Mouse (Mus musculus): Measurements from ENCODE around the gene Naa20.

Gene Naa20

DNA sequence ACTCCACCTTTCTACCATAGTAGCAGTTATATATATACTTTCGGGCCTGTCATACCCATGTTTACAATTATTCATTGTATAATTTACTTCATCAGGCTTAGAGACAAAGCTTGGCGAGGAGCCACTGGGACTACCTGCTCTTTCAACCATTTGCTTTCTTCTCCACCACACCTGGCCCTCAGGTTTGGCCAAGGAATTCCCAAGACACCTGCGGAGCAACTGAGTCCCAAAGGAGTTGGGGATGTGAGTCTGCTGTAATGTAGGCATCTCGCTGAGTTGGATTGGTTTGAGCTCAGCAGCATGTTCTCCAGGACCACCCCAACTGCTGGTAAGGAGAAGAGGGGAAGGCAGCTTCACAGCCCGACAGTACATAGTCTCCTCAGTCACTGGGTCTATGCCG lies at the start of gene Naa20:
Gene Naa20 (plus strand): TSS at position 239 of the 400 bp plus-strand sequence.
- DNase-seq, result no peak

DNA sequence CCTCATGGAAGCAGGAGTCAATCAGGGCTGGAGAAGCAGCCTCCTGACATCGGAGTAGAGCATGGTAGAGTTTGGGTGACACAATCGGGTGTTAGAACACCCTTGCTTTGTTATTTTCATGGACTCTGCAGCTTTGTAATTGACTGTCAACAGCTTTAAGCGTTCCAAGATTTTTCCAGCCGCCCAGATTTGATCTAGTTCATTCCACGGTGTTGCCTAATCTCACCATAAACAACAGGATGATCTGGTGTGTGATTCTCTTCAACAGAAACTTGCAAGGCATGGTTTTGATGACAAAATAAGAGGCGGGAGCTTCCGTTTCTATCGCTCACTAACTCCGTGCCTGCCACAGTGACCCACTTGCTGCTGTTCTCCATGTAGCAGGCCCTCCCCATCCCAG lies 46.1 kb upstream of the Naa20 start:
- no peak for DNase-seq

DNA sequence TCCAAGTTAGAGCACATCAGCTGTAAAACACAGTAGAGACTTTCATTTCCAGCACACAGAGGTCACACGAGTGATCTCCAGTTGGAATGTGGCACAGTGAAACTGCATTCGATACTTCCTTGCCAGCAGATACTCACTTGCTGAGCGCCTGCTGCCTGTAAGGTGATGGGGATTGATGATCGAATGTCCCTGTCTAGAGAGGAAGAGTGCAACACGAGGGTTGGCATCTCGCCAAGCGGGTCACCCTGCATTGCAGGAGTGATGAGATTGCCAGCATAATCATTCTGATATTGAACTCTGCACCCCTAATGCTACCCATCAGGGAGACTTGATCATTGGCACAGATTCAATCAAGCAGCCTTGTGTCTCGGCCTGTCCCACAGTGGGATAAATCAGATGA lies 44.0 kb upstream of the Naa20 start:
- DNase-seq, result no peak

DNA sequence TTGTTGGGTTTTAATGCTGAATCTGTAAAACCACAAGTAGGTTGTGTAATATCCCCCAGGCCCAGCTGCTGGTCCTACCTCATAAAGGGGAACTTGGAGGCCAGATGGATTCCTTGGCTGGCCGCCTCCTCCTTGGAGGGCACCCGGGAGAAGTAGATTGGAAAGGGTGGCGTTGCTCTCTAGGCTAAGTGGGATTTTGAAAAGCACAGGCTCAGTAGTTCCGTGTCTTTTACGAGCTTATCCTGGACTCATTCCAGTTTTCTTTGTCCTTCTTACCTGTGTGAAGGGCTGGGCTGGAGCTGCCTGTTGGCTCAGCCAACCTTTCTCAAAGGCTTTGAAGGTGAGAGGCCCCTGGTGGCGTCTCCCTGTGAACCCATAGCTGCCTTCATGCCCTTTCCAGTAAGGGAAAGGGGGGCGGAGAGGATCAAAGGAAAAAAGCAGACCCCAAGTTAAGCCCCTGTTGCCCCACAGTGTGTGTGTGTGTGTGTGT lies 42.4 kb upstream of the Naa20 start:
- DNase-seq, result peak; percentile 48

DNA sequence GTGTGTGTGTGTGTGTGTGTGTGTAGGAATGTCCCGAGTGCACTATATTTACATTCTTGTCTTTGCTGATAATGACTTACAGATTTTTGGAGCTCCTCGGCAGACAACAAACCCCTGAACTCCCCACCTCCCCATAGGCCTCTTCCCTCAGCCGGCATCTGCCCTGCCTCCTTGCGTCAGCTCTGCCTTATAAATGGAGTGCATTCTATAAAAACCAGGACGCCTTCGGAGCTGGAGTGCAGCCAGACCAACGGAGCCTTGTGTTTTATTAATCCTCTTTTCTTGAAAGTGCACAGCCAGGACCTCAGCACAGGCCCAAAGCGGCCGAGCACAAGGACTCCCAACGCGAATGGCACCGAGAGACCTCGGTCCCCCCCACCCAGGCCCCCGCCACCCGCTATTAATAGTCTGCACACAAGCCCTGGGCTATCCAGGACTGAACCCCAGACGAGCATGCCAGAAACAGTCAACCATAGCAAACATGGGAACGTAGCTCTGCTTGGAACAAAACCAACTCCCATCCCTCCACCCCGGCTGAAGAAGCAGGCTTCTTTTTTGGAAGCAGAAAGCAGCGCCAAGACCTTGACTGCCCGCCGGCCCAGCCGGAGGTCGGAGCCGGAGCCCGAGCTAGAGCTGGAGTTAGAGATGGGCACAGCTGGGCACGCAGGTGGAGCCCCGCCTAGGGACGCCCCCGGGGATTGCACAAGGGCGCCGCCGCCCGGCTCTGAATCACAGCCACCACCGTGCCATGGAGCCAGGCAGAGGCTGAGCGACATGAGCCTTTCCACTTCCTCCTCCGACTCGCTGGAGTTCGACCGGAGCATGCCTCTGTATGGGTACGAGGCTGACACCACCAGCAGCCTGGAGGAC lies 41.7 kb upstream of the Naa20 start:
- DNase-seq, result peak; percentile 89

DNA sequence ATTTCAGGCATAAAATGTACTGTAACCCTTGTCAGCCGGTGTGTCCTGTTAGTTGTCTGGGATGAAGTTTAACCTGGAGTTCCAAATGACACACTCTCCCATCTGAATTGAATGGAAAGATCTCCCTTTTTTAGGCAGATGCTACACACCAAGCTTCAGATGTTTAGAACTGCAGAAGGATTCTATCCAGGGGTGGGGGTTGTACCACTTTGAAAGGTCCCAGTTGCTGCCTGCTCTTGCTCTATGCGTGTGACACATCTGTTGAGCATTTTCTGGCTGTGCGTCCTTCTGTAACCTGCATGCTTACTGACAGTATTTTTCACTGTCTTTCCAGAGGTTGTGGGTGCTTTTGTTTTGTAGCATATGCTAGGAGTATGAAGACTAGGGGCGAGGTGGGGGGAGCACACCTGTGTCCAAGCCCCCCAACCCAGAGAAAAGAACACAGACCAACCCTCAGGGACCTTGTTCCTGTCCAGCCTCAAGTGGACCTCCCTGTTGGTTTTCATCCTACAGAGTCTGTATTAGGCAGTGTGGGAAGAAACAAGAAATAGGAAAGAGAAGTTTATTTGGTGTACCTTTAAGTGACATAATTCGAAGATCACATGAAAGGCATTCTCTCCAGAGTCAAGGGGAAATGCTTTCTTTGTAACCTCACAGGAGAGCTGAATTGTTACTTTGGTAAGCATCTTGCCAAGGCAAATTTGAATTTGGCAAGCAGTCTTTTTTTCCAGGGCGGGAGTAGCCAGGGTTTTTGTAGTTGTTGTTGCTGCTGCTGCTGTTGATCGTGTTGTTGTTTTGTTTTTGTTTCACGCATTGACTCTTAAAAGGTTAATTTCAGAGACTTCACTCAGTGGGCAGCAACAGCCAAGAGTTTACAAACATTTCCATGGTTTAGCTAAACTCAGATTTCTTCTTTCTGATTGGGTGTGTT lies 40.4 kb upstream of the Naa20 start:
- DNase-seq, result no peak

DNA sequence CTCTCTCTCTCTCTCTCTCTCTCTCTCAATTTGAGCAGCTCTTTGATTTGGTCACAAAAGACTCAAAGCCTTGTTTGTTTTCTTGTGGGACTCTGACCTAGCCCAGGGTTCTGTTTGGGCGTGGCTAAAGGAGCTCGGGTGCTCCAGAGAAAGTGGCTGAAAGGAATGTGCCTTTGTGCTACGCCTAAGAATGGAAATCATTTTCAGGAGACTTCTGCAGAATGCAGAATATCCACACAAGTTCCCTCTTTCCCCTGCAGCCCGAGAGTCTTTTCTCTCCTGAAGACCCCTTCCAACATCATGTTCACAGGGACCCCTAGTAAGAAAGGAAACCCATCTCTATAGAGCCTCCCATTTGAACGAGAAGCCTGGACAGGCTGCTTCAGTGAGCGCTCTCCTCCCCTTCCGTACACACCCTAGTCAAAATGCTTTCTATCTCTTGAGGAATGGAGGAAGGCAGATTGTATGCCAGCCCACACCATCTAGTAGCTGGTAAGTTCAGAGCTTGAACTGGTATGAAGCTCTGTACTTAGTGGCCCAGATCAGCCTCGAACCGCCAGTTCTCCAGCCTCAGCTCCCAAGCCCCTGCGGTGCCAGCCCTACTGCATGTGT lies 39.6 kb upstream of the Naa20 start:
- DNase-seq, result no peak

DNA sequence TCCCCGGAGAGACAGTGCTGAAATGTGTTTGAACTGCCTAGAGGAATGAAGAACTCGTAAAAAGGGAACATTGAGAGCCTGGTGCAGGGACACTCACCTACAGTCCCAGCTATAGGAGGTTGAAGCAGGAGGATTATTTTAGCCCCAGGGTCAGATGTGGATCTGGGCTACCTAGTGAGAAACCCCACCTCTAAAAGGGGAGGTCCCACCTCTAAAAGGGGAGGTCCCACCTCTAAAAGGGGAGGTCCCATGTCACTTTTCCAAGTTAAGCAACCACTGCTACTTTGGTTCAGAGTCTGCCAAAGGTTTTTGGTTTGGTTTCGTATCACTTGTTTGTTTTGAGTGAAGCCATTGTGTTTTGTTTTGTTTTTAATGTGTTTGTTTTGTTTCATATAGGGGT lies 36.6 kb upstream of the Naa20 start:
- DNase-seq, result no peak

DNA sequence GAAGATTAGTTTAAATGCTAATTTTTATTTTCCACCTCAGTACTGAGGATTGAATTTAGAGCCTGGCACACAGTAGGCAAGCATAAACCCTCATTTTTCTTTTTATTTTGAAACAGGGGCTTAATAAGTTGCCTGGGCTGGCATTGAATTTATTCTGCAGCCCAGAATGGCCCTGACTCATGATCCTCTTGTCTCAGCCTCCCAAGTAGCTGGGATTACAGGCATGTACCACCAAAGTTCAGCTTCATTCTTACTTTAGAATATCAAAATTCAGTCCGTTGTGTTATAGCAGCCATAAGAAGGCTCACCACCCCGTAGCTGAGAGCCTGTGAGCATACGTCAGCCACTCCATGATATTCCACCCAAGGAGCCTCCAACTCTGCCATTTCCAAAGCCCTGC lies 35.7 kb upstream of the Naa20 start:
- DNase-seq, result no peak

DNA sequence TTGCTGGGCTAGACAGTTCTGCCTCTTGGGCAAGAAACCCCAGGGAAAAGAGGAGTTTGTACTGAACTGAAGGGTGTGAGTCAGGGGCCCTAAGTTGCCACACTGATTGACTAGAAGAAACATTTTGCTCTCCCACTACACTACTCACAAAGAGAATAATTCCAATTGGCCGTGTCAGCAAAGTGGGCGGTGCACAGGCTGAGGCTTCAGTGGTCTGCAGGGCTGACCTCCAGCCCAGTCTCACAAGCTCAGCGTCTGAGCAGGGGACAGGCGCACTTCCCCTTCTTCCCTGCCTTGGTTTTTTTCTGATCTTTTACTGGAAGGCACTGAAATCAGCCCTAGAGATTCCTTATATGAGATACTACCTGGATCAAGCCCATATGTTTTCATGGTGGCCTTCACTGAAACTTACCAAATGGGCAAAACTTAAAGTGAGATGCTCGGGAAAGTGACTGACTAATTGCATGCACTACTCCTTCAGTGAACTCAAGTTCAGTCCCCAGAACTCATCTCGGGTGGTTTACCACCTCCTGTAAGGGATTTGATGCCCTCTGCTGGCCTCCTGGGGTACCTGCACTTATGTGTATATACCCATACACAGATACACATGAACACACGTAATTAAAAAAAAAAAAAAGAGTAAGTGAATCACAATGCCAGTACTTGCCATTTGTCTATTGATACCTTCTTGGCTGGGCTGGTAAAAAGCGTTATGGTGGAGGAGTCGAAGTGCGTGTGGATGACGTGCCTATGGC lies 35.0 kb upstream of the Naa20 start:
- DNase-seq, result no peak

DNA sequence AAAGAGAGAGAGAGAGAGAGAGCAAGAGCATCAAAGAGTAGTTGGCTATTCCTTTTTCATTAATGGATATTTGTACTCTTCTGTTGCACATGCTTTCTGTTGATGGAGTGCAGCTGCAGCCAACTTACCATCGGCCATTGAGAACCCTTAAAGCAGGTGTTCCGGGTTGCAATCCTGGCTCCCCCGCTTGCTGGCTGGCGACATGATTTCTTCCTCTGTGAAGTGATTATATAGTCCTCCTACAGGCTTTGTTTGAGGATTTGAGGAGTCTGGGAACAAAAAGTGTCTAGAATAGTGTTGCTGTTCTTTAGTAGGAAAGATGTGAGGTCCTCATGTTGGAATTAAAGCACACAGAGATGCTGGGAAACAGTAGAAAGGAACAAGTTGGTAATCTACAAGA lies 30.6 kb upstream of the Naa20 start:
- no peak for DNase-seq

DNA sequence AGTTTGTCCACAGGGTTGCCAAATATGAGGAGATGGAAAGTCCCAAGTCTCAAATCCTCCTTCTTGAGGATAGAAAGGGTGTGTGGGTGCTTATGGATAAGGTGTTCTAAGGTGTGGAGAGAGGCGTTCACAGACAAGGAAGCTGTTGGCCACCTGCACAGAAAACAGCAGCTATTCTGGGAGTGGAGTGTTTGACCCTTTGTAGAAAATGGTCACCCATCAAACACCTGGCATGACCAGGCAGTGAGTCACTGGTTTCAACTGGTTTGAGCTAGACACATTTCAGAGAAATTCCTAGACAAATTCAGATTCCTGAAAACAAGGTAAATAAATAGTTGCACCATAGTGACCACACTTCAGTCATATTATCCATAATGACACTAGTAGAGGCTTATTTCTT lies 29.8 kb upstream of the Naa20 start:
- no peak for DNase-seq

DNA sequence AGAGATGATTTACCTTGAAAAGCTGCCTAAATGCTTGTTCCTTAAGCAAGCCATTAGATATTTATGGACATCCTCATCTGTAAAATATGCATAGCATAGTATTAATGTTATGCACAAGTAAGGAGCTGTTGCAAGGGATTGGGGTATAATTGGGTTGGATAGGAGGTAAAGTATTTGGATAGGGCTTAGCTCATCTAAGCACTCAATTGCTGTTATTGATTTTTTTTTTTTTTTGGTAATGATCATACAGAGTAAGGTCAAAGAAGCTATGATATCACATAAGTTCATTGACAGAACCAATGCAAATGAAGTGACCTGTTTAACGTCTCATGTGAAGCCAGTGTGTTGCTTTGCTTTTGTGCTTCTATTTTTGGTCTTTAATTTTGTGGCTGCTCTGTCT lies 27.9 kb upstream of the Naa20 start:
- DNase-seq, result no peak

DNA sequence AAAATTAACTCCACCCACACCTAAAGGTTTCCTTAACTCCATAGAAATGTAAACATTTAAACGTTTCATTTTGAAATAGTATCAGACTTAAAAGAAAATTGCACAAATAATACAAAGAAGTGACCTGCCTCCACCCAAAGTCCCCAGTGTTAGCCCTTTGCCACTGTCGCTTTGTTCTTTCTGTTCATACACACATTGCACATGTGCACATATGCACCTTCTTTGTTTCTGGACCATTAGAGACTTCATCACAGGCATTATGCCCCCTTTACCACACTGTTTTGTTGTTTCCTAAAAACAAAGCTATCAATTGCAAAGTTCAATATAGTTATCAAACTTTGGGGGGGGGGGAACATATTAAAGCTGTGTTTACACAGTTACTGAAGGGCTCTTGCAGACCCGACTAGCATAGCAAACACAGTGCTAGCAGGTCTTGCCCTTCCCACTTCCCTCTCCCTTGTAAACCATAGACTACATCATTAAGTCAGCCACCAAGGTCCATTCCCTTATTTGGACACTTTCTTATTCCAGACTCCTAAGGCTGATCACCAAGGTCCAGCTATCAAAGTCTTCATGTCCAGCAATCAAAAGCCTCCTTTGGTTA lies 26.9 kb upstream of the Naa20 start:
- no peak for DNase-seq

DNA sequence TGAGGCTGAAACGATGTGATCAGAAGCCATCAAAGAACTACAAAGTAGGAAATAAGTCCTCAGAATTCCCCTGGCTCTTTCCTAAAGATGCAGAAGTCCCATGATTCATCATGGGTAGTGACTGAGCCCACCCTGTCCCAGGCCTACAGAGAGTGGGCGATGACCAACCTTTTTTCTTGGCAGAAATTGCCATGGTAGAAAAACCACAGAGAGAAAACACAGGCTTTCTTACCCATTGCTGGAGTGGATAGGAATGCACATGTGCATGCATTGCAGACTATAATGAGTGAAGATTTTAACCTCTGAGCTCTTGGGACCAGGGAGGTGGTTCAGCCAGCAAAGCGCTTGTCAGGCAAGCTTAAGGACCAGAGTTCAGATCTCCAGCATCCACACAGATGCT lies 24.7 kb upstream of the Naa20 start:
- DNase-seq, result no peak

DNA sequence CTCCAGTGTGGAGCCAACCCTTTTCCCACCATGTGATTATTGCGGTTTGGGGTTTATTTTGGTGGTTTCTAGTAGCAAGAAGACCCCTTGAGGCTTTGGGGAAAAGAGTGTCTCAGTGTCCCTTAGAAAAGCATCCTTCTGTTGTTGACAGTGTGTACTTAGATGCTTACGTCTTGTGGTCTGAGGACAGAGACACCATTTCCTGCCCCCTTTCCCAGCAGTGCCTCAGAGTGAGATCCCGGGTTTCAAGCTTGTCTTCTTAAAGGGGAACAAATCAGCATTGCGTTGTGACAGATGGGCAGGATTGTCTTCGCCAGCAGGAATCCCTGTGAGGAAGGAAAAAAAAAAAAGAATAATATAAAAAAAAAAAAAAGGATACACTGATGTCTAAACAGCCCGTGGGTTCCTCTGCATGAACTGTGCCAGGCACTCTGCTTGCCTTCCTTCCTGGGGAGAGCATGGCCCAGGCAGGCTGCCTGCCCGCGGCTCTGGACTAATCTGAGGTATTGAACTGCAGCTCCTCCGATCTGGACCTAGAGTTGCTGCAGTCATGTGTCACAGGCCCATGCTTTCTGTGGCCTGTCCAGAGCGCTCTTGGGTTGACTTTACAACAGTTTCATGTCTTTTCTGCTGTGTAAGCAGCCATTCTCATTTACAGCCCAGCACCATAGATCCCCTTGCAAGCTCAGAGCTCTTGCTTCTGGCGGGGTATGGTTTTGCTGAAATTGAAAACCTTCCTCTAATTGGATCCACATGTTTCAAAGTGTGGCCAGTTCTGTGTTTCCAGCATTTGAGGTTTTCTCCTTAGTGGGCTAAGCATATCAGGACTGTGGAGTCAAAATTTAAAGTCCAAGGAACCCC lies 20.8 kb upstream of the Naa20 start:
- no peak for DNase-seq

DNA sequence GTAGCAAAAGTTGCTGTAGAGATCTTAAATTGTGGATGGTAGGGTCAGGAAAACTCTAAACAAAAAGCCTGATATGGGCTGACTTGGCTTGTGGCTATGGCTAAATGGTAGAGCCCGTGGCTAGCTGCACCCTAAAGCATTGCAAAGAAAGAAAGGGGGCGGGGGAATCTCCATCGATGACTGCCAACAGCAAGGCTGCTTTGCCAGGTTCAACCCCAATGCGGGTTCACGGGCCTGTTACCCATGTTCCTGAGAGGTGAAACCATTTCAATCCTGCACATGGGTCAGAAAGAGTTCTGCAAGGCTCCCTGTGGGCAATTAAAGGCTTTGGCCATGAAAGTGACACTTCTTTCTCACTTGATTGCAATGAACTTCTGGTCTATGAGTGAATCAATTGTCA lies 20.0 kb upstream of the Naa20 start:
- no peak for DNase-seq

DNA sequence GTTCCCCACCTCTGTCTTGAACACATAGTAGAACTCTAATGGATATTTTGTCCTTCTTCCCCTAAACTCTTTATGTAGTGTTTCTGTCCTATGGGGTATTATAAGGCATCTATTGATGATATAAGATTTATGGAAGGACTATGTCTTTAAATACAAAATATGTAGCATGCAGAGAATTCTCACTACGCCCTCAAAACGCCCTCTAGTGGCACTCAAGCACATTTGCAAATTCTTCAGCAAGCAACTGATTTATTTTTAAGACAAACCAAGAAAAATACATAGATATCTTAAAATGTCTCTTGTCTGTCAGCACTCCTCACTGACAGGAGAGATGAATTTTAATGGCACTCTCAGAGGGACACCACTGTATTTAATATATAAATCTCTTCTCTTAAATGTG lies 19.5 kb upstream of the Naa20 start:
- no peak for DNase-seq

DNA sequence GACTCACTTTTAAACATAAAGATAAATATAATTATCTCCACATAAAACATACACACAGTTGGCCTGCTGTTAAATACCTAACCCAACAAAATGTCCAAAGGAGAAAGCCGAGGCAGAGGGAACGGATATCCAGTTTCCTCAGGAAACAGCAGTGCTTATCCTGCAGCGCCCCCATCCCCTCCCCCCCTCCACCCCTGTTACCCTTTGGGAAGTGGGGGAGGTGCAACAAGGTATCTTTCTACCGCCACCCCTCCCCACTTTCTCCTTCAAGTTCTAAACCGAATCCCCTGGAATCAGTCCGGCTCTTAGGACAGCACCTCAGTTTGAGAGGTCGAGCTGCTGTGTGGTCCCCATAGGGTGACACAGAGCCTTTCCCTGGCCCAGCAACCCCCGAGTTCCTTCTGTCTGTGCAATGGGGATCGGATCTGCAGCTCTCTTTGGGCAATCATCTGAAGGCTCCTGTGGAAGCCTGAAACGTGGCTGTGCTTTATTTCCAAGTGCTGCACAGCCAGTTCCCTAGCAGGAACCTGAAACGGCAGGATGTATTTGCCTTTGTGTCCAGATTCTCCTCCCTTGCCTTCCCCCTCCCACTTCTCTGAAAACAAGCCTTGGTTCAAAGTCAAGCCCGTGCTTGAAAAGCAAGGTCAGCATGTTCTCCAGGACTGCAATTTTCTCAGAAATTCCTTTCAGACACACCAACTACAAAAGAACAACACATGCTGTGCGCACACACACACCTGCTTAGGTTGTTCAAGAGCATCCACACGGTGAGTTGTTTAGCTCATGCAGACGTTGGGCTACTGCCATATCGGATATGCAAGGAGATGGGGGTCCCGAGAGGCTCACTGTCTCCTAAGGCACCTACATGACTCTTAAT lies 17.6 kb upstream of the Naa20 start:
- DNase-seq, result no peak

Data from right cerebral cortex, postnatal 25 days (tissue).